Mouse (Mus musculus) forebrain, embryonic 13.5 days (tissue): ENCODE data around the gene Spata31. TPM values are rescaled to one million over a fixed set of nuclear protein-coding genes. Genes with fewer than 3 reads are reported as not detected.

Source experiments
- ATAC-seq: fragments of 200-750 bp; cut with Nextera tagmentation; 2 replicates; pipeline ENCODE4 v1.8.0; 2017
- H3K27ac ChIP-seq: fragments of 300-500 bp; sonication (generic); 2 replicates; pipeline ENCODE4 v1.5.1; 2015; ENCODE audit warnings: inconsistent platforms, mild to moderate bottlenecking, moderate library complexity
- H3K27me3 ChIP-seq: fragments of 300-500 bp; sonication (generic); 2 replicates; pipeline ENCODE4 v1.6.1; 2015; ENCODE audit warnings: mild to moderate bottlenecking, inconsistent platforms
- H3K36me3 ChIP-seq: fragments of 300-500 bp; sonication (generic); 2 replicates; pipeline ENCODE4 v1.6.1; 2015; ENCODE audit warnings: mild to moderate bottlenecking, inconsistent platforms; ENCODE audit not compliant: poor library complexity, severe bottlenecking
- H3K4me1 ChIP-seq: fragments of 300-500 bp; sonication (generic); 2 replicates; pipeline ENCODE4 v1.6.1; 2015; ENCODE audit warnings: inconsistent platforms
- H3K4me2 ChIP-seq: fragments of 300-500 bp; sonication (generic); 2 replicates; pipeline ENCODE4 v1.6.1; 2015; ENCODE audit warnings: inconsistent platforms, mild to moderate bottlenecking, moderate library complexity
- H3K4me3 ChIP-seq: fragments of 300-500 bp; sonication (generic); 2 replicates; pipeline ENCODE4 v1.5.1; 2015; ENCODE audit warnings: mild to moderate bottlenecking, inconsistent platforms
- H3K9ac ChIP-seq: fragments of 300-500 bp; sonication (generic); 2 replicates; pipeline ENCODE4 v1.6.1; 2015; ENCODE audit warnings: mild to moderate bottlenecking, inconsistent platforms
- H3K9me3 ChIP-seq: fragments of 300-500 bp; sonication (generic); replicated peaks from 2 replicates; pipeline ENCODE4 v1.6.1; 2016; ENCODE audit warnings: inconsistent platforms
- WGBS: fragments of 180-500 bp; shearing (Covaris S2); methylation state at CpG from one replicate; pipeline ENCODE4 v1.1.7; 2015; 5-methylcytosine and 5-hydroxymethylcytosine counted together
- polyA plus RNA-seq: library from polyadenylated mRNA; unstranded; fragments of >200 nt; fragmentation: Nextera tagmentation; extraction: Ambion mirVana; gene quantifications from 2 replicates; pipeline ENCODE4 v1.2.1, GENCODE M21; 2015

The Spata31 gene
- not detected in 2 replicates for polyA plus RNA-seq

- Histone ChIP-seq H3K27me3 (no peaks in the 10 kb centered on the region), H3K9ac (no peak within 1 kb of the TSS), H3K4me3 (no peak within 1 kb of the TSS), H3K4me2 (no peak within 1 kb of the TSS), H3K4me1 (no peaks in the 10 kb centered on the region), H3K9me3 (no peaks in the 10 kb centered on the region), H3K27ac (no peak within 1 kb of the TSS), H3K36me3 (no peaks in the 10 kb centered on the region)
- no peak for ATAC-seq
- 72% methylated on average over 1 of the region's 1 CpGs for WGBS
Observed at GRCm38 (mm10) chr13:64917191-64917590, at the start of gene Spata31. Gene Spata31 (plus strand): TSS chr13:64917406.

GRCm38 (mm10) chr13:64903132-64903531, 14.1 kb upstream of the Spata31 start:
- WGBS, result 24% methylated on average over 1 of the region's 1 CpGs
- no peak overlapping the region for H3K27ac ChIP-seq
- H3K4me2 ChIP-seq, result peak overlapping the region; percentile 17; the same call in 1 of the 2 replicates
- peak; percentile 78 for ATAC-seq
- H3K9ac ChIP-seq, result no peak overlapping the region
- H3K9me3 ChIP-seq, result no peaks in the 10 kb centered on the region
- no peaks in the 10 kb centered on the region for H3K27me3 ChIP-seq
- H3K4me1 ChIP-seq, result peaks cover 9% of the 10 kb centered on the region; the same call in 1 of the 2 replicates
- H3K36me3 ChIP-seq, result no peaks in the 10 kb centered on the region
- H3K4me3 ChIP-seq, result no peak overlapping the region

GRCm38 (mm10) chr13:64903585-64904208, 13.5 kb upstream of the Spata31 start, which contains the start of gene Cntnap3:
Gene Cntnap3 (minus strand): TSS chr13:64903955.
- peak within 1 kb of the TSS; percentile 52 for H3K4me2 ChIP-seq
- WGBS, result 6% methylated on average over 16 of the region's 16 CpGs
- H3K9me3 ChIP-seq, result no peaks in the 10 kb centered on the region
- peak within 1 kb of the TSS; percentile 31; the same call in 1 of the 2 replicates for H3K9ac ChIP-seq
- peak within 1 kb of the TSS; percentile 24 for H3K4me3 ChIP-seq
- no peaks in the 10 kb centered on the region for H3K27me3 ChIP-seq
- peaks cover 9% of the 10 kb centered on the region; the same call in 1 of the 2 replicates for H3K4me1 ChIP-seq
- H3K27ac ChIP-seq, result 0 out of 2 replicates have a peak within 1 kb of the TSS, but pooled peaks have one; percentile 41
- peak; percentile 95 for ATAC-seq
- H3K36me3 ChIP-seq, result no peaks in the 10 kb centered on the region

Other genes with a start within 250 kb of the Spata31 start
- 1.3 and 1.5 TPM in 2 replicates for gene Cntnap3, start 13.5 kb upstream of the Spata31 start, polyA plus RNA-seq
- gene Spata31d1c, start 115.7 kb downstream of the Spata31 start, polyA plus RNA-seq, result not detected in 2 replicates
- gene Prss47, start 135.4 kb downstream of the Spata31 start, polyA plus RNA-seq, result not detected in 2 replicates
- gene Mfsd14b, start 195.6 kb downstream of the Spata31 start, polyA plus RNA-seq, result 29.4 and 30.0 TPM in 2 replicates
- not detected in 2 replicates for gene Olfr465-ps1, start 220.7 kb downstream of the Spata31 start, polyA plus RNA-seq
- not detected in 2 replicates for gene Olfr466, start 232.8 kb downstream of the Spata31 start, polyA plus RNA-seq